In the genomic region with DNA sequence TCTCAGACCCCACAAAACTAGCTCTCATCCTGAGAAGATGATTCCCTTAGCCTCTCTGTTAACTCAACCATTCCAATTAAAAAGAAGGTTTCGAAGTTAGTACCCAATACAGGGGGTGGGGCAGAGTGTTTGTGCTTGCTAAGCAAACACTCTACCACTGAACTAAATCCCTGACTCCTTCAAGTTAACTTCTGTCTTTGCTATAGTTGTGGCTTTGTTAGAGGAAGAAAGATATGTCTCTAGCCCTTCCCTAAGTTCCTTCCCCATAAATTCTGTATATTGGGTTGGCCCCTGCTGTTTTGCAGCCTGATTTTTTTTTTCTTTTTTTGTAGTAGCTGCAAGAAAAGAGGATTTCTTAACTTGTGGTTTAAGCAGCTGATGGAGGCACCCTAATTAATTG, we compare ENCODE assay signal across 22 mouse cellular contexts.
DNase-seq lines count a peak whose midpoint lies in the region; ATAC-seq and TF ChIP-seq lines count a peak whose summit lies in the region.
"Had no signal": no experiment of that assay in that cellular context is flagged by ENCODE, and none has a peak within 500 bp of the region (broad histone marks: within the 10 kb centered on the region; RNA-seq: fewer than 3 reads in every experiment).

No protein-coding gene starts in this region.

- no peak for TF ChIP-seq CTCF in heart, adult 2 months (IDR thresholded peaks at IDR 0.05)

- intact Hi-C loops in heart, adult 2 months (cut with DNase I): loop anchor here (2.0 to 10.0 kb wide), 2 partner anchors 19 to 633 kb away; a partner anchor contains a TSS

- peaks cover 18% of the 10 kb centered on the region for H3K4me1 ChIP-seq in heart, adult 2 months (ENCODE audit: control insufficient read depth, insufficient read depth, low read length)
- H3K4me1 ChIP-seq: embryonic facial prominence, embryonic 13.5 days had no signal

- H3K27me3 ChIP-seq in heart, adult 2 months (ENCODE audit: control insufficient read depth, insufficient read depth, low read length): no peaks in the 10 kb centered on the region
- H3K27me3 ChIP-seq: CH12.LX; embryonic facial prominence, embryonic 13.5 days; forebrain, embryonic 13.5 days; neural tube, embryonic 15.5 days had no signal

- H3K79me2 ChIP-seq in heart, adult 2 months (replicated peaks; ENCODE audit: control insufficient read depth, insufficient read depth, low read length): peaks cover 9% of the 10 kb centered on the region

- WGBS in heart, adult 2 months: 86% methylated on average over 1 of the region's 1 CpGs

- peak overlapping the region; percentile 68 for H3K27ac ChIP-seq in heart, adult 2 months
- H3K27ac ChIP-seq: embryonic facial prominence, embryonic 13.5 days; forebrain, embryonic 13.5 days; hindbrain, embryonic 14.5 days; neural tube, embryonic 15.5 days had no signal

- DNase-seq in heart, adult 2 months: no peak
- DNase-seq in heart, postnatal 4 days: no peak
- DNase-seq in lung, postnatal 36 days: peak; percentile 37
- DNase-seq in lung, postnatal 10 days: no peak
- no peak for DNase-seq in left cerebral cortex, adult 9 months (ENCODE audit: low spot score in 2 of 2)
- DNase-seq: adrenal gland, adult 2 months; cerebellum, adult 2 months; cerebellum, postnatal 25 days; embryo, embryonic 11 days; gastrocnemius, postnatal 10 days; heart, postnatal 36 days; kidney, adult 18-20 months; kidney, postnatal 4 days had no signal

- TF ChIP-seq EP300 in heart, adult 2 months (IDR thresholded peaks at IDR 0.05; ENCODE audit: insufficient read depth, low read depth, low read length): no peak

- no peak overlapping the region for H3K9ac ChIP-seq in heart, adult 2 months (ENCODE audit: low read depth, low read length)
- H3K9ac ChIP-seq: embryonic facial prominence, embryonic 13.5 days; forebrain, embryonic 13.5 days; hindbrain, embryonic 14.5 days; neural tube, embryonic 15.5 days had no signal

- H3K4me3 ChIP-seq in heart, adult 2 months: no peak overlapping the region
- H3K4me3 ChIP-seq: embryonic facial prominence, embryonic 13.5 days; forebrain, embryonic 13.5 days; neural tube, embryonic 15.5 days had no signal

- no peak for TF ChIP-seq POLR2A in heart, adult 2 months (IDR thresholded peaks at IDR 0.05; ENCODE audit: insufficient read depth, low read depth, low read length)

- ATAC-seq in common myeloid progenitor, adult 5-6 weeks (replicated peaks; ENCODE audit: low read depth, poor library complexity, severe bottlenecking): peak; percentile 28; the same call in 1 of the 2 replicates
- peak; percentile 79 for ATAC-seq in monocyte, adult 5-6 weeks (replicated peaks; ENCODE audit: insufficient number of reproducible peaks, low FRiP score, low TSS enrichment, poor library complexity, severe bottlenecking)
- ATAC-seq: forebrain, embryonic 13.5 days; inflammation-experienced regulatory T-cells, adult 6 months; midbrain, embryonic 16.5 days had no signal

- peaks cover 48% of the 10 kb centered on the region for H3K36me3 ChIP-seq in heart, adult 2 months (ENCODE audit: control insufficient read depth, insufficient read depth, low read length)
- H3K36me3 ChIP-seq: embryonic facial prominence, embryonic 13.5 days; neural tube, embryonic 15.5 days had no signal
